Mouse (Mus musculus) adrenal gland, postnatal 4 days (tissue): ENCODE results near the gene Itm2b. TPM values are rescaled to one million over a fixed set of nuclear protein-coding genes. Genes with fewer than 3 reads are reported as not detected.

Source experiments
- DNase-seq, 2 experiments: peaks; one replicate each; pipeline ENCODE4 v3.0.0; 2021 to 2022; ENCODE audit warnings: low spot score in 2 of 2, mixed read lengths in 2 of 2
- total RNA-seq, 2 experiments: library from RNA; stranded (reverse); gene quantifications; 2 replicates each; pipeline ENCODE4 v1.2.3; 2021

Gene Itm2b
- total RNA-seq, 2 experiments from 2014 or later = 885 to 908 TPM

DNA sequence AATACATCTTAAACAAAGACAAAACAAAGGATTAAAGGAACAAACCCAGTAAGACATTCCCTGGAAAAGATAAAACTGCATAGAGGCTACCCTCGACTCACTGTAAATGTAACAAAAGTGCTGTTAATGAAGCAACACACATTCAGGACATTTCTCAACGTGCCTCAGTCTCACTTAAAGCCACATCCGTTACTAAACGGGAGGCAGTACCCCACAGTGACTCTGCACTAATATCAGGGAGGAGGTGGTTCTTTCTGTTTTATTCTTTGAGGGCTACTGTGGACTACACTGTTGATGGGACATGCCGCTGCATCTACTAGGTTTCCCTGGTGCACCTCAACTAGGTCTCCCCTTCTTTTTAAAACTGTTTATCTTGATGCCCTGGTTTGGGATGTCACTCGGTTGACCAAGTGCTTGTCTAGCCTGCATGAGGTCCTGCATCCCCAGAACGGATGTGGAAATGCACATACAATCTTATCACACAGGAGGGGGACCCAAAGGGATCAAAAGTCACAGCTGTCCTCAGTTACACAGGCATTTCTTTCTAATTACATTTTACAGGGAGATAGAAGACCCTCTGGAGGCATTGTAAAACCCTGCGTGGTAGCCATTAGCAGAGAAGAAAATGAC lies 13.4 kb upstream of the Itm2b start:
- DNase-seq = no peak

DNA sequence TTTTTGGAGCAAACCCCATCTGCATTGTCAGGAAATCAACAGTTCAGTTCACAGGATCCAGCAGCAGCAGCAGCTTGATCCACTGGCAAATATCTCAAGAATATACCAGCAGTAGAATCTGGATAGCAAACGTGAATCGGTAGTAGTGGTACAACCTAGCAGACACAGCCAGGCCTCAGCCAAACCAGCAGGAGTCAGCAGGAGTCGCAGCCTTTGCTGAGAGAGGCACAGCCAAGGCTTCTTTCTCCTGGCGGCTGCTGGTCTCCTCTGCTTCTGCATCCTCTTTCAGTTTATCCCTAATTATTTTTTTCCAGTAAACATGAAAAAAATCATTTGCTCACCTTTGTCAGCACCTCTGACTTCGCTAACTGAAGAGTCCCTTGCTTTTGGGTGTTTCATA lies 10.7 kb upstream of the Itm2b start:
- DNase-seq = no peak

DNA sequence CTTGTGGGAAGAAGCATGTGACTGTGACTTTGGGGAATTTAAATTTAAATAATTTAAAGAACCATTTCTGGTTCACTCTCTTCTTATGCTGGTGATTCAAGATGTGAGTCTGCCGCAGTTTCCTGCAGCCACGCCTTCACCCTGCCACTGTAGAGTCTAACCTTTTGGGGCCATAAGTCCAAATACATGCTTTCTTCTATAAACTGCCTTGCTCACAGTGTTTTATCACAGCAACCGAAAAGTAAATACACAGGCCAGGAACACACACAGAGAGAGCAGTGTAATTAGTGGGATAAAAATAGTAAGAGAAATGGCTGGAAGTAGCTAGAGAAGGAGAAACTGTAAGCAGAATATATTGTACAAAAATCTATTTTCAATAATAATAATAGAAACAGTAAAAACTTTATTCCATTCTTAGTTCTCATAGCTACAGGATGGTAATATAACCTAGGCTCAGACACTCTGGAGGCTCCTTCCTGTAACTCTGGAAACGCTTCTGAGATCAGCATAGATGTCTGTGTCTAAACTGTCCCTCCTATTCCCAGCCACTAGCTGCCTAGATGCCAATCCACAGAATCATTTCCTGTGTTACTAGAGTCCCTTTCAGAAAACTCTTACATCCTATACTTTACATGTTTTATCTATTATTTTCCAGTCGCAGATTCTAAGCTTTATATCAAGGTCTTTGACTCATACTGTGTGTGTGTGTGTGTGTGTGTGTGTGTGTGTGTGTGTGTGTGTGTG lies 9.3 kb upstream of the Itm2b start:
- no peak for DNase-seq

DNA sequence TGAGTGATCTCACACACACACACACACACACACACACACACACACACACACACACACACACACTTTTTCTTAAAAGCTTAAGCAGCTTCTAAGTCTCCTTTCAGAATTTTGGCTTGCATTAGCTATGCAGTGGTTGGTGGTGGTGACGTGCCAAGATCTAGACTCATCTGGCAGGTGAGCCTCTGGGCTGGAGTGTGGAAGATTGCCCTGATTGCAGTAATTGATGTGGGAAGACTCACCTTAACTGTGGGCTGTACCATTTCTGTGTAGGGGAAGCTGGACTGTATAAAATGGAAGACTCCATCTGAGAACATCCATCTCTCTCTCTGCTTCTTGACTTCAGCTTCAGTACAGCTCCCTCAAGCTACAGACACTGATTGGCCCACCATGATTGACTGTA lies 6.4 kb upstream of the Itm2b start:
- no peak for DNase-seq

DNA sequence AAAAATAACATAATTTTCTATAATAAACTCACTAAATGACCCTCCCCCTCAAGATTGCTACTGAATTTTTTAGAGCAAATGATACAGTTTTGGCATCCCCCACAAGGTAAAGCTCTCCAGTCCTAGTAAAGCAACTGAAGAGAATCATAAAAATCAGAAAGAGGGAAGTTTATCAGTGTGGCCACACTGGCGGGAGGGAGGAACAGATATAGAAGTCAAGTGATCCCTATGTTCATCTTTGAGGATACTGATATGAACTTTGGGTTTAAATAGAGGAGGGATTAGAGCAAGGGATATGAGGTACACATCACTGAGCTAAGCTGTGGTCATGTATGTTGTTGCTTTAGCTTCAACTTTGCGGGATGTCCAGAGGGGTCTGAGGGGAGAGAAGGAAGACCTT lies 5.1 kb upstream of the Itm2b start:
- no peak for DNase-seq

DNA sequence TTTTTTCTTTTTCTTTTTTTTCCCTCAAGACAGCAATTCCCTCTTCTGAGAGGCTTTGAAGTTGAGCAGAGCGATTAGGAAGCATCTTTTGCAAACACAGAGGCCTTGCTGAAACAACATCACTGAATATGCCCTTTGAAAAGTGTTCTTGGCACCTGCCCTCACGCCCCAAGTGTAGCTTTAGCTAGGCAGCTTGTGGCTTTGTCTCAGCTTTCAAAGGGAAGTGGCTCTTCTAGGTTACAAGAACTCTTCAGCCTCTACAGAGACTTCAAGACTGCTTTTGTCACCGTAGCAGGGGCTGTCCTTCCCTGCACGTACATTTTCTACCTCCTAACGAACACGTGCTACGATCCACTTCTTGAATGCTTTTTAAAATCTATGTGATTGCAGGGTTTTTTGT lies 4.0 kb upstream of the Itm2b start:
- DNase-seq = no peak

DNA sequence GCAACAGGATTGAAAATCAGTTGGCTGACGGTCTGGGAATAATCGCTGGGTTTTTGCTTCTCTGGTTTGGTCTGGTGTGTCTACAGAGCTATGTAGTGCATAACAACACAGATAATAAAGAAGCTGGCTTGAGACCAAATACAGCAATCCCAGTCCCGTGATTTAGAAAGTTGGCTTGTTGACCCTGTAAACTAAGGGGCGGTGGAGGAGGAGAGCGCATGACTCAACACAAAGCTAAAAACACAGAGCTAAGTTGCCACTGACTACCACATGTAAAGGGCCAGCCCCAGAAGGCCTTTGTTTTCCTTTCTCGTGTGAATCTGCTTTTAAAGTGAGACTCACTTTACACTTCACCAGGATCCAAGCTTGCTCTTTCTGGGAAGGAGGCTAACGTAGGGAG lies 3.5 kb upstream of the Itm2b start:
- DNase-seq = peak in 1 of 2 experiments; percentile 9

DNA sequence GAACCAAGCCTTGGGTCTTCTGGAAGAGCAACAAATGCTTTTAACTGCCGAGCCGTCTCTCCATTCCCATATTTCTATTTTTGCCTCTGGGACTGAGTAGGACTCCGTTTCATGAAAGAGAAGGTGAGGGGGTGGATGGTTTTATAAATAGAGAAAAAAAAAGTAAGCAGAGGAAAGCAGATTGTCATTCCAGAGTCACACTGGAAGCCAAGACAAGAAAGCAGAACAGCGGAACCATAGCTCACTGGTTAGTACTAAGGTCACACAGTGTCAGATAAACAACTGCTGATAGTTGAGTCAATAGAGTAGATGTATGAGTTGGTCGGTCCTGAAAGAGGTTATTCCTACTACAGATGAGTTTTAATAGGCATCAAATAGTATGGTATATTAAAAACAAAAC lies 1.4 kb upstream of the Itm2b start:
- no peak for DNase-seq

DNA sequence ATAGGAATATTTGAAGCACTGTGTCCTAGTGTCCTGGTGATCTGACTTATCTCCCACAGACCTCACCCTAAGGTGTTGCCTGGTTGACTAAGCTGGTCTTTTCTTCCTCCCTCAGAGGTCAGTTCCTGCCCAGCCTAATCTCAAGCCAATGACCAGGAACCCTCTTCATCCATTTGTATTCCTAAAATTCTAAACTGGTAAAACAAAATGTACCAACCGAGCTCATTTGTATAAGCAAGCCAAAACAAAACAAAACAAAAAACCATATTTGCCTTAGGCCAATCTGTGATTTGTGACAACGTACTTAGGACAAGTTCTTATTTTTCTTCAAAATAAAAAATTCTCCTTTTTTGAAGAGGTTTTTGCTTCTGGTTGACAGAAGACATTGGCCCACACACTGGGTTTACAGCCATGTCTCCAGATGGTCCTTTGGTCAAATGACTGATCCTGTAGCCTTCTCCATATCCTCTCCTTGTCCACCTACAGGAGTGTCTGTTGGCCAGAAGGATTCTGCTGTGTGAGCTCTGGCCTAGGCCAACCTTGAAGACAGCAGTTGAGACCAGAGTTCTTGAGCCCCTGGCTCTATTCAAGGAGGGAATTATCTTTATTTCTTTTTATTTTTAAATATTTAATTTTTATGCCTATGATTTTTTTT lies 758 bp upstream of the Itm2b start:
- no peak for DNase-seq

DNA sequence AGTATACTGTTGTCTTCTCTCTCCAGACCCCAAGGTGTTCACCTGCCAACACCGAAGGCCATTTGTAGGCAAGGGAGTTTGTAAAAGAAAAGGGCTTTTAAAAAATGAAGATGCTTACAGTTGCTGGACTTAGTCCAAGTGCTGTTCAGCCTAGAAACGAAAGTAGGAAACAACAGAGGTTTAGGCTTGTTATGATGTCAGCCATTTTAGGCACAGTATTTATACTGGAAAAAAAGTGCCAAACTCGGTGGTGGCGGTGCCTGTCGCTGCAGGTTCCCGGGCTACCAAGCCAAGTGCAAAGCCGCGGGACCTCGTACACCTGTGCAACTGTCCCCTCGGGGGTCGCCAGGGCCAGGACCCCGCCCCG lies 560 bp downstream of the Itm2b start:
- no peak for DNase-seq

DNA sequence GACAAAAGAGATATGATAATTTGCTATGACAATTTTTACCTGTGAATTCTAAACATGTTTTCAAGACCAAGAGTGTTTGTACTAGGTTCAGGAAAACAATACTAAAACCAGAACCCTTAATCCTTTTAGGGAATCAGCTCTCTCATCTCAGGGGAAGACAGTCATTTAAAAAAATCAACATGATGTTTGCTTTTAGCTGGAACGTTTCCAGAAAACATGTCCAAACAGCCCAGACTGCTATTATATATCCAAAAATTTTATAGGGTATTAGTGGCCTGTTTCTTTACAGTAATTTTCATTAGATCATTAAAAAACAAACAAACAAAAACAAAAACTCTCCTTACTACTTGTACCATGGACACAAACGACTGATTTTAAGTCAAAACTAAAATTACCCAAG lies 1.3 kb downstream of the Itm2b start:
- no peak for DNase-seq

DNA sequence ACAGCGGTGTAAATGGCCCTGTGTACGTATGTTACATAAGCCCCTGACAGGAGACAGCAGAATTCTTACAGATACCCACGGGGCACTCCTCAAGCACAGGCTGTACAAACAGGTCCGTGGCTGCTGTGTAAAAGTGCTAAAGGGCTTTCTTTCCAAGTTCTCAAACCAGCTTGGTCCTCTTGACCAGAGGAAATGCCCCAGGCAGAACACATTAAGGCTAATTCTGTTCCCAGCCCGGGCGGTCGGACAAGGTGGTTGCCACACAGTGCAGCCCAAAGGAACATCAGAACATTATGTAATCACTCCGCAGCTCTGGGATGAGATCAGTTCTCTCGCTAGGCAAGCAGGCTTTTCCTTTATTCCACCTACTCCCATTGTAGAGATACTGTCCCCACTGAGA lies 2.4 kb downstream of the Itm2b start:
- DNase-seq = no peak

DNA sequence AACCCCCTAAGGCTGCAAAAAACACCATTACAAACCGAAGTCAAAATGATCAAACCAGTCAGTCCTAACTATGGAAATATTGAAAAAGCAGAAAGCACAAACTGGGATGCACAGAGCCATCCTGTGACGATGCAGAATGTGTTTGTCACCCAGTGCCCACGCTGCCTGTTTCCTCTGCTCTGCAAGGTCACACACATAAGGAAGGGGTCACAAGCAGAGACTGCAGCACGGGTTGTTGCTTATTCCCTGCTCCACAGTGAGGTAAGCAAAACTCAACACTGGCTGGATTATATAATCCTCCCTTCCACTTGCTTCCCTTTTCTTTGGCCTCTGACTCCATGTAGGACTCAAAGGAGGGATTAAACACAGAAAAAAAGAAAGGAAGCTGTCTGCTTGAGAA lies 3.5 kb downstream of the Itm2b start:
- no peak for DNase-seq

DNA sequence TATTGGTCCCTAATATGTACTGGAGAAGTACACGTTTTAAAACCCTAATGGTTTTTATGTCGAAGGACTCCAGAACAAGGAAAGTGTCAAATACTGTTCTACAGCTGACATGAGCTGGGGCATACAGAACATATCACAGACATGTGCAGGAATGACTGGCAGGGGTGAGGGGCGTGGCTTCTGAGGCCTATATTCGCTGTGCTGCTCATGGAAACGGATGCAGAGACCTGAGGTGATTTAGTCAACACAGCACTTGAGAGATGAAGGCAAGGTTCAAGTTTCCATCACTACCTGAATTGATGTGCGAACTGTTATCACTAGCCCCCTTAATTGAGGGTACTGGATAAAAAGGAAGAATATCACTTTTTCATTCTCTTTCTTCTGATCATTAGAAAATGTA lies 7.3 kb downstream of the Itm2b start:
- no peak for DNase-seq

DNA sequence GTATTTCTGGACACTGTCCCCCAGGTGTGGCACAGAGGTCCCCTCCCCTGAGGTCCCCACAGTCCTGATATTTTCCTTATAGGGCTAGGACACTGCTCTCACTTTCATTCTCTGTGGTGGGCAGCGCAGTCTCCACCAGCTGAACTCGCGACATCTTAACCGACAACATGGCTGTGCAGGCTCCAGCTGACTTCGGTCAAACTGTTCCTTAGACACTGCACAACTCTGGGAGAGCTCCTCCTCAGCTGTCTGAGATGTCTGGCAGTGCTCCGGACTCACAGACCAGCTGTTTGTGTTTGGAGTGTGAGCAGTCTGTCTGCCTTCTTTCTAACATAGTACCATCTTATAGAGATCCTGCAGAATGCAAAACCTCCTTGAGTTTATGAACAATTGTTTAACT lies 8.2 kb downstream of the Itm2b start:
- DNase-seq = no peak

DNA sequence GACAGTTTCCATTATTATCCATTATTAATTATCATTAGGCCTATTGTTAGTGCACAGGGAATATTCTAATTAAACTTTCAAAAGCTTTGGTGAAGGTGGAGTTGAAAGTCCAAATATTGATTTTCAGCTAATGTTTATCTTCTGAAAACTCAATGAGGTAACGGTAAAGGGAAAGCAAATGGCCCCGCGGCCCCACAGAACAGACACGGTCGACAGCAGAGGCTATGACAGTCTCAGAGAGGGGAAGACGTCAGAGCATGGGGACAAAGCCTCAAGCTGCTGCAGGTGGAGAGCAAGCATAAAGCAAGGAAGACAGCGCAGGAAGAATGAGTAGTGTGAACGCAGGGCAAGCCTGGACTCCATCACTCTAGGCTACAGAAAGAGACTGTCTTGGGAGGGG lies 9.2 kb downstream of the Itm2b start:
- no peak for DNase-seq

DNA sequence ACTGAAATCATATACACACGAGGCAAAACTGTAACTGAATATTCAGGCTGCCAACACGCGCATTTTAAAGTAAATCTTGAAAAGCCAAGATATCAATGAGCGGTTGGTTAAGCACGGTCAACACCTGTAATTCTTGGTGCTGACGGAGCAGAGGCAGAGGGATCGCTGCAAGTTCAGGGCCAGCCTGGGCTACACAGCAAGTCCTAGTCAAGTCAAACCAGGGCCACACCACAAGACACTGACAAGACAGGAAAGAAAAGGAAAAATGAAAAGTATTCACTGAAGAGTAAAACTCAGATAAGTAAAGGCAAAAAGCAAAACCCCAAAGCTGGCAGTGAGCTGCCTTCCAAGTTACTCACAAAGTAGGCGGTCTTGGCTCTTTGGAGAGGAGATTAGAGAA lies 9.6 kb downstream of the Itm2b start:
- no peak for DNase-seq

DNA sequence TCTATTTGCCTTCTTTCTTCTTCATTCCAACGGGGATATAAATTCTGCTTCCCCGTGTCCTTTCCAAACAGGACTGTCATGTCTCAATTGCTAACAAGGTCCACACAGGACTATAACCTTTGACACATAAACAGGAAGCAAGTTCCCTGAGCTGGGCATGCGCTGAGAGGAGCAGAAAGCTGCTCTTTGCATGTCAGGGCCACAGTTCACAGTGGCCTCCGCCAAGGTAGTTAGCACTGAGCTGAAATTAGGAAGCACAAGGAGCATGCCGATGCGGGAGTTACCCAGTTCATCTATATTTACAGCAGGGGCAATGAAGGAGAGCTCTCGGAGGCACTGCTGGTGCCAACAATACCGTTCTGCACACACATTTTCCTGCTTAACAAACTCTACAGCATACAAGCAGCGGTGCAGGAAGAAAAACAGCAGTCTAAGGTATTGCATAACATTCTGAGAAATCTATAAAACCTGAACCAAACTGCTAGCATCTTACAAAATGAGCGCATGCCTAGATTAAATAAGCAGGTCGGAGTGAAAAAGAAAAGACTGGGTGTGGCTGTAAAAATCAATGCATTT lies 10.7 kb downstream of the Itm2b start:
- peak; percentile 15 to 20 for DNase-seq

DNA sequence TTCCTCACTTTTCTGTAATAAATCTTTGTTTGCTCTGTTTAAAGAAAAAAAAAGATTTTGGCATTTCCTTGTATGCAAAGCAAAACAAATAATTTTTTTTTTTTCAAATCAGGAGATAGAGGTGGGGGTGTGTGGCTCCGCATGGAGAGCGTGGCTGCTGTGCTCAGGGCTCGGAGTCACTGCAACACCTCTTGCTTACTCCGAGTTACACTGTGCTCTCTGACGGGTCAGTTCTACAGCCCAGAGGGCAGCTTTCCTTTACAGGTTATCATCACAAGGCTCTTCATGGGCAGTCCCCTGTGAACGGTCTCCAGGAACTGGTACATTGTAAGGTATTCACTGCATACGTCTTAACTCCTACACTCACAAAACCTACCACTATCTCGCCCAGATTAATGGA lies 11.5 kb downstream of the Itm2b start:
- no peak for DNase-seq

DNA sequence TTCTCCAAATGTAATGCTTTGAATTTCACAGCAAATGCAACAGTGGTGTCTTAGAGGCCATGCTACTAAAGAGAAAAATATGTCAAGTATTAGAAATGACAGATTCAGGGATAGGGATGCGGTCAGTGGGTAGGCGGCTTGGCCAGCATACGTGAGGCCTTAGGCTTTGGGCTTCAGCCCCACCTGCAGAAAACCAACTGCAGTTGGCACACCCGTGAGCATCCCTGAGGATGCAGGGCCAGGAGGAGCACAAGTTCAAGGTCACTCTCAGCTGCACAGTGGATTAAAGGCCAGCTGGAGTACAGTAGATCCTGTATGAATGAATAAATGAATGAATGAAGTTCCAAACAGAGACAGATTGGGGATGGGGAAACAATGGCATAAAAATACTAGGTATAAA lies 12.1 kb downstream of the Itm2b start:
- DNase-seq = no peak

DNA sequence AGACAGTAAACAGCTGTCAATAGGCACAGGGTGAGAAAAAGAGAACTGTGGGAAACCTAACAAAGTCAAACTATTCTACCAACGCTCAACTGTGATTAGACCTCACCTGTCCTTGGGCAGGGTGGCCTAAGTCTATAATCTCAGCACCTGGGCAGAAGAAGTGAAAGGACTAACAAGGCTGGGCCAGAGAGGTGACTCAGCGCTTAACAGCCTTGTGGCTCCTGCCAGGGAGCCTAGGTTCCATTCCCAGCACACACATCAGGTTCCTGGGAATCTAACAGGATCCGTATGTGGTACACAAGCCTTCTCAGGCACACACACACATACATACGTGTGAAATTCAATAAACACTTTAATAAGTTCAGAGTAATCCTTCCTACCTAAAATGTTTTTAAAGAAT lies 13.5 kb downstream of the Itm2b start:
- no peak for DNase-seq

DNA sequence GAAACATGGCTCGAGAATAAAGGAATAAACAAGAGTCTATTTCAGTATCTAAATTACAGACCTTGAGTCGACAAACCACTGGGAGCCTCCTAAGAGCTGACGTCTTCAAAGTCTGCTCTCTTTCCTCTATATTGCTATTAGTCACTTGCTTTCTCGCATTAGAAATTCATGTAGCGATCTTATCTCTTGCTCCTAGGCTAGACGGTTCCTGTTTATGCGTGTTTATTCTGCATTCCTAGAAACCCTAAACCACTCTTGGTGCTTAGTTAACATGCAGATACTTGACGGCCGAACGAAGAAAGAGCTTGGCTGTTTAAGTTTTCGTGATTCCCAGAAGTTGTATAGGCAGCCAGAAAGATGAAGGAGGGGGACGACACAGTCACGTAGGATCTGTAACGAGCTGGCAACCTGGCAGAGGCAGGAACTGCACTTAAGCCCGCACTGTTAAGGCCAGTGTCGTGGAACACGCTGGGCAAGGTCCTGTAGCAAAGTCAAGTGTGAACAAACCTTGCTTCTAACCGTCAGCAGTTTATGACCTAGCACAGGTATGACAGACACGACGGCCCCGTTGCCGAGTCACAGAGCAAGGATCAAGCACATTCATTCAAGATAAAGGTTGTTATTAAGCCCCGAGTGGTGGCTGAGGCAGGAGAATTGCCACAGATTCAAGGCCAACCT lies 14.3 kb downstream of the Itm2b start:
- DNase-seq = no peak
